Mouse (Mus musculus): ENCODE results near the gene Trp53. TPM values are rescaled to one million over a fixed set of nuclear protein-coding genes. Genes with fewer than 3 reads are reported as not detected.
"Not testable (repeated sequence)": the region's sequence is repeated elsewhere in the genome, so short reads cannot be mapped to it uniquely, and the experiment has no call there.

Gene Trp53
- polyA plus RNA-seq, 1 experiment from 2014 or later, result 62.4 TPM

DNA sequence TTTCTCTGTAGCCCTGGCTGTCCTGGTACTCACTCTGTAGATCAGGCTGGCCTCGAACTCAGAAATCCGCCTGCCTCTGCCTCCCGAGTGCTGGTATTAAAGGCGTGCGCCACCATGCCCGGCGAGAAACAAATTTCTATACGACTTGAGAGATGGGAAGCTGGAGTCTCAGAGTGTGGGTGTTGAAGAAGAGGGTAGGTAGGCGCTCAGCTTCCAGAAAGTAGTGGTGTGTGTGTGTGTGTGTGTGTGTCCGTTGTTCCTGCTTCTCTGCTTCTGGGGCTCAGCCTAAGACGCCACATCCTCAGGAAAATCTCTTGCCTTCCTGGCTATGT lies 34.1 kb downstream of the Trp53 start:
- H3K27me3 ChIP-seq, result peaks cover 20% of the 10 kb centered on the region
- not testable (repeated sequence) for H3K27ac ChIP-seq (replicated peaks); ATAC-seq (ENCODE audit: insufficient read depth); H3K36me3 ChIP-seq (replicated peaks); H3K9me3 ChIP-seq (replicated peaks)
- peak overlapping the region; percentile 57 for H3K4me3 ChIP-seq (replicated peaks)
- H3K9ac ChIP-seq, result 0 out of 2 replicates have a peak overlapping the region, but pooled peaks have one; percentile 58
- H3K4me2 ChIP-seq, result peak overlapping the region; percentile 91
- WGBS (ENCODE audit: insufficient replicate concordance), result 42% methylated on average over 11 of the region's 11 CpGs
- peaks cover 48% of the 10 kb centered on the region for H3K4me1 ChIP-seq (replicated peaks)

DNA sequence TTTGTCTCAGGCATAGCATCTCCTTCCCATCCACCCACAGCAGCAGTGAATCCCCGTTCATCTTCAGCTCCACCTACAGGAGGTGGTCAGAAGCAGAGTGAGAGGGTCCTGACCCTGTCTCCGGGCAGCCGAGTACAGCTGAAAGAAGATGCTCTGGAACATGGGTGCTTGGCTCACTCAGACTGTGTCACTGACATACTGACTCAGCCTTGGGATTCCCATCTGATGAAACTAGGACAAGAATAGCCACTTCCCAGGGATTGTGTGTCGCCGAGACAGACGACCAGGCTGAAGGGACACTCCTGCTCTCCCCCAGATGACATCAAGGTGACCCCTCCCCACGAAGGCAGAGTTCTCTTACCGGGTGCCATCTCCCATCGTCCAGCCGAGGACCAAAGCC lies 36.6 kb downstream of the Trp53 start:
- Histone ChIP-seq H3K9ac (0 out of 2 replicates have a peak overlapping the region, but pooled peaks have one; percentile 35), H3K36me3 (replicated peaks) (no peaks in the 10 kb centered on the region), H3K4me3 (replicated peaks) (no peak overlapping the region), H3K27ac (replicated peaks) (no peak overlapping the region), H3K27me3 (peaks cover 20% of the 10 kb centered on the region), H3K4me1 (replicated peaks) (peaks cover 53% of the 10 kb centered on the region), H3K9me3 (replicated peaks) (no peaks in the 10 kb centered on the region), H3K4me2 (peak overlapping the region; percentile 32; the same call in 1 of the 2 replicates)
- ATAC-seq (ENCODE audit: insufficient read depth), result no peak
- WGBS (ENCODE audit: insufficient replicate concordance), result 46% methylated on average over 10 of the region's 10 CpGs

DNA sequence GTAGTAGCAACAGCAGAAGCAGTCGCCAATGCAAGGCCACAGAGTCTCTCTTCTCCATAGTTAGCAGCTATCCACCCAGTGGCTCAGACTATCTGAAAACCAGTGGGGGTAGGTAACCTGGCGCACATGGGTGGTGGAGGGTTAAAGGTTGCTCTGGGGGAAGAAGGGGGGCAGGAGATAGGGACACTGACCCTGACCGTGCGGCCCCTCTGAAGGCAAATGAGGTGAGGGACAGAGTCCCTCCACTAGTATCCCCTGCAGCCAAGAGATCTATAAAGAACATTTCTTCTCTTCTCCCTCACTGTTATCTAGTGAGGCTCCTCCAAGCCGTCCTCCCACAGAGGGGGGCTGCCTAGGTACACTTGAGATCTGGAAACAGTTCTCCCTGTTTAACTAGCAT lies 37.6 kb downstream of the Trp53 start, which contains the start of gene Shbg:
Shbg (minus strand) TSS at position 101 of the 400 bp plus-strand sequence.
- Histone ChIP-seq H3K36me3 (replicated peaks) (no peaks in the 10 kb centered on the region), H3K4me1 (replicated peaks) (peaks cover 58% of the 10 kb centered on the region), H3K4me3 (replicated peaks) (no peak within 1 kb of the TSS), H3K27me3 (peaks cover 20% of the 10 kb centered on the region), H3K9me3 (replicated peaks) (no peaks in the 10 kb centered on the region), H3K4me2 (peak within 1 kb of the TSS; percentile 32), H3K27ac (replicated peaks) (no peak within 1 kb of the TSS; the same call in 1 of the 2 replicates), H3K9ac (peak within 1 kb of the TSS; percentile 35; the same call in 1 of the 2 replicates)
- 41% methylated on average over 5 of the region's 5 CpGs for WGBS (ENCODE audit: insufficient replicate concordance)
- ATAC-seq (ENCODE audit: insufficient read depth), result no peak

DNA sequence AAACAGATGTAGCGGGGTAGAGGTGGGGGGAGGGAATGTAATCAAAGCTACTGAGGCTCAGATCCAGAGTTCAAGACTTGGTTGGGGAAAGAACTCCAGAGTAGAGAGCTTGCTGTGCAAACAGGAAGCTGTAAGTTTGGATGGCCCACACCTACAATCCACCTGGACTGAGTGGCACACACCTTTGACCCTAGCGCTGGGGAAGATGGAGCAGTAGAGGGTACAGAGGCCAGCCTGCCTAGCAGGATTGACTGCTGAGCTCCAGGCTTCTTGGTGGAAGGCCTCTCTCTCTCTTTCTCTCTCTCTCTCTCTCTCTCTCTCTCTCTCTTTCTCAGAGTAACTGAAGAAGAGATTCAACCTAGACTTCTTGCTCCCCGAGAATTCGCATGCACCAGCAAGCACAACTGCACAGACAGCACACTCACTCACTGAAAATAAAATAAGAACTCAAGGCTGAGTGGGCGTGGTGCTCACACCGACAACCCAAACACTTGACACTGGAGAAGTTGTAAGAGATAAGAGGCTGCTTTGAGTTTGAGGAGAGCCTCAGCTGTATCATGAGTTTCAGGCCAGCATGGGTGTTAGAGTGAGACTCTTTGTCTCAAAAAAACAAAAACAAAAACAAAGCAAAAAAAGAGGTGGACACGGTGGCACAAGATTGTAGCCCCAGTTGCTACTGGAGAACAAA lies 40.4 kb downstream of the Trp53 start:
- Histone ChIP-seq H3K9ac (no peak overlapping the region), H3K4me1 (replicated peaks) (peaks cover 45% of the 10 kb centered on the region), H3K27ac (replicated peaks) (peak overlapping the region; percentile 72), H3K4me2 (peak overlapping the region; percentile 34), H3K27me3 (peaks cover 15% of the 10 kb centered on the region), H3K36me3 (replicated peaks) (no peaks in the 10 kb centered on the region), H3K4me3 (replicated peaks) (no peak overlapping the region), H3K9me3 (replicated peaks) (no peaks in the 10 kb centered on the region)
- 39% methylated on average over 7 of the region's 7 CpGs for WGBS (ENCODE audit: insufficient replicate concordance)
- ATAC-seq (ENCODE audit: insufficient read depth), result 0 out of 2 replicates have a peak, but pooled peaks have one; percentile 50

DNA sequence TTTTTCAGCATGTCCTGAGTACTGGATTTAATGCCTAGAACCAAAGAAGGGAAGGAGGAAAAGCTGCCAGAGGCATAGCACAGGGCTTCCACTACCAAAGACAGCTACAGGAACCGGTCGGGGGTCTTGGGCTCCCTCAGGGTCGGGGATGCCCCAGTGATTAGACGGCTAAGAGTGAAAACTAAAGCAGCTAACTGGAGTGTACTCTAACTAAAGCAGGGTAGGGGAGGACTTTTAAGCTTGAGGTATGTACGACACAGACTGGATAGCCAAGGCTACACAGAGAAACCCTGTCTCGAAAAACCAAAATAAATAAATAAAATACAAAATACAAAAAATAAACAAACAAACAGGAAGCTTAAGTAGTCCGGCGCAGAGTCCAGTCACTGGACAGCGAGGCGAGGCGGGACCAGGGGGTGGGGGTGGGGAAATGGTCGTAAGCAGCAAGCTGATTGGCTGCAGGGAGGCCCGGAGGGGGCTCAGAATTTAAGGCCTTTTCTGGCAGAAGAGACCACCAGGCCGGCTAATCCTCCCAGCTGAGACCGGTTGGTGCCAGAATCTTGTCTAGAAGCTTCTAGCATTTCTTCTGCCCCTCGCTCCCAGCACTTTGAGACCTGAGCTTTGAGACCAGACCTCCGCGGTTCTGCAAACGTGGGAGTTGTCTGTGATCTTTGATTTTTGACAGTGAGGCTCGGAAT lies 41.6 kb downstream of the Trp53 start, which contains the start of gene Sat2:
Sat2 (plus strand) TSS at position 454 of the 698 bp plus-strand sequence.
- peak within 1 kb of the TSS; percentile 72 for H3K27ac ChIP-seq (replicated peaks)
- H3K9ac ChIP-seq, result peak within 1 kb of the TSS; percentile 59
- peaks cover 12% of the 10 kb centered on the region; the same call in 1 of the 2 replicates for H3K27me3 ChIP-seq
- peak within 1 kb of the TSS; percentile 83 for H3K4me2 ChIP-seq
- 3% methylated on average over 20 of the region's 20 CpGs for WGBS (ENCODE audit: insufficient replicate concordance)
- H3K4me3 ChIP-seq (replicated peaks), result peak within 1 kb of the TSS; percentile 62
- ATAC-seq (ENCODE audit: insufficient read depth), result peak; percentile 54
- peaks cover 45% of the 10 kb centered on the region for H3K4me1 ChIP-seq (replicated peaks)
- H3K36me3 ChIP-seq (replicated peaks), result no peaks in the 10 kb centered on the region
- H3K9me3 ChIP-seq (replicated peaks), result no peaks in the 10 kb centered on the region

DNA sequence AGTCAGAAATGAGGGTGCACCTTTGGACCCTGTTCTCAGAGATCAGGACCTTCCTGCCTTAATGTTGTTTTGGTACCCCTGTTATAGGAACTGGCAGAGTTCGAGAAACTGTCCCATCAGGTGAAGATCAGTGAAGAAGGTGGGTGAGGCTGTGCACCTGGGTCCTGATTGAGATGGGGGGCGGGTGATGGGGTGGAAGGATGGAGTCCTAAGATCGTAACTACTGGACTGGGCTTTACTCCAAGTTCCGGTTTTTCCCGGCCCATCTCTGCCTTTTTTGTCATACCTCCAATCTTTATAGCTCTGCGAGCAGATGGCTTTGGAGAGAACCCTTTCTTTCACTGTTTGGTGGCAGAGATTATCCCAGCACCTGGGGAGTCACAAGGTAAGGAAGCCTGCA lies 42.2 kb downstream of the Trp53 start:
- Histone ChIP-seq H3K4me2 (peak overlapping the region; percentile 83), H3K4me3 (replicated peaks) (peak overlapping the region; percentile 62), H3K9me3 (replicated peaks) (no peaks in the 10 kb centered on the region), H3K36me3 (replicated peaks) (no peaks in the 10 kb centered on the region), H3K4me1 (replicated peaks) (peaks cover 42% of the 10 kb centered on the region), H3K27ac (replicated peaks) (no peak overlapping the region), H3K9ac (peak overlapping the region; percentile 59), H3K27me3 (peaks cover 7% of the 10 kb centered on the region; the same call in 1 of the 2 replicates)
- no peak for ATAC-seq (ENCODE audit: insufficient read depth)
- 46% methylated on average over 6 of the region's 6 CpGs for WGBS (ENCODE audit: insufficient replicate concordance)

- no peaks in the 10 kb centered on the region for H3K9me3 ChIP-seq (replicated peaks)
- peaks cover 2% of the 10 kb centered on the region; the same call in 1 of the 2 replicates for H3K27me3 ChIP-seq
- peaks cover 36% of the 10 kb centered on the region for H3K4me1 ChIP-seq (replicated peaks)
- H3K36me3 ChIP-seq (replicated peaks), result no peaks in the 10 kb centered on the region
- no peak overlapping the region for H3K27ac ChIP-seq (replicated peaks)
- 53% methylated on average over 4 of the region's 4 CpGs for WGBS (ENCODE audit: insufficient replicate concordance)
- peak overlapping the region; percentile 83 for H3K4me2 ChIP-seq
- ATAC-seq (ENCODE audit: insufficient read depth), result no peak
- no peak overlapping the region for H3K4me3 ChIP-seq (replicated peaks)
- no peak overlapping the region for H3K9ac ChIP-seq
Measured at GRCm38 (mm10) chr11:69623006-69623405, 42.8 kb downstream of the Trp53 start.

GRCm38 (mm10) chr11:69624339-69624738 lies 44.2 kb downstream of the Trp53 start:
- 61% methylated on average over 2 of the region's 2 CpGs for WGBS (ENCODE audit: insufficient replicate concordance)
- ATAC-seq (ENCODE audit: insufficient read depth), result not testable (repeated sequence)

GRCm38 (mm10) chr11:69628286-69628685 lies 48.1 kb downstream of the Trp53 start:
- no peaks in the 10 kb centered on the region for H3K9me3 ChIP-seq (replicated peaks)
- H3K4me1 ChIP-seq (replicated peaks), result peaks cover 12% of the 10 kb centered on the region
- no peak overlapping the region for H3K4me2 ChIP-seq
- ATAC-seq (ENCODE audit: insufficient read depth), result no peak
- WGBS (ENCODE audit: insufficient replicate concordance), result 30% methylated on average over 6 of the region's 6 CpGs
- no peak overlapping the region for H3K9ac ChIP-seq
- H3K27me3 ChIP-seq, result no peaks in the 10 kb centered on the region
- no peak overlapping the region for H3K27ac ChIP-seq (replicated peaks)
- no peak overlapping the region for H3K4me3 ChIP-seq (replicated peaks)
- H3K36me3 ChIP-seq (replicated peaks), result no peaks in the 10 kb centered on the region

More at GRCm38 (mm10) chr11:69624339-69624738, 44.2 kb downstream of the Trp53 start:
- not testable (repeated sequence) for H3K4me3 ChIP-seq (replicated peaks); H3K4me2 ChIP-seq; H3K27ac ChIP-seq (replicated peaks); H3K9me3 ChIP-seq (replicated peaks); H3K9ac ChIP-seq; H3K36me3 ChIP-seq (replicated peaks); H3K27me3 ChIP-seq
- H3K4me1 ChIP-seq (replicated peaks), result peaks cover 36% of the 10 kb centered on the region

- WGBS (ENCODE audit: insufficient replicate concordance), result 58% methylated on average over 1 of the region's 1 CpGs
Measured at GRCm38 (mm10) chr11:69629802-69630201, 49.6 kb downstream of the Trp53 start.

More at GRCm38 (mm10) chr11:69629802-69630201, 49.6 kb downstream of the Trp53 start:
- Histone ChIP-seq H3K27ac (replicated peaks) (no peak overlapping the region), H3K4me3 (replicated peaks) (no peak overlapping the region), H3K36me3 (replicated peaks) (no peaks in the 10 kb centered on the region), H3K9me3 (replicated peaks) (no peaks in the 10 kb centered on the region), H3K4me1 (replicated peaks) (peaks cover 27% of the 10 kb centered on the region), H3K4me2 (no peak overlapping the region), H3K9ac (no peak overlapping the region), H3K27me3 (no peaks in the 10 kb centered on the region)
- ATAC-seq (ENCODE audit: insufficient read depth), result no peak

All from liver, embryonic 15.5 days (tissue).